Mouse (Mus musculus): ENCODE results near the gene Slc2a9. TPM values are rescaled to one million over a fixed set of nuclear protein-coding genes. Genes with fewer than 3 reads are reported as not detected.
A peak's percentile ranks its signal among the peaks of the same experiment; 100 is the strongest.
"Not testable (repeated sequence)": the region's sequence is repeated elsewhere in the genome, so short reads cannot be mapped to it uniquely, and the experiment has no call there.

Gene Slc2a9
- polyA plus RNA-seq, 1 experiment, result 1.4 TPM

GRCm38 (mm10) chr5:38483518-38484110 lies 19.3 kb downstream of the Slc2a9 start:
- H3K79me3 ChIP-seq (ENCODE audit: low read depth), result no peaks in the 10 kb centered on the region
- peaks cover 14% of the 10 kb centered on the region for H3K27me3 ChIP-seq (ENCODE audit: control insufficient read depth, insufficient read depth, insufficient read length)
- H3K36me3 ChIP-seq (ENCODE audit: control insufficient read depth, insufficient read depth), result no peaks in the 10 kb centered on the region
- H3ac ChIP-seq (ENCODE audit: control insufficient read depth, insufficient read length, low read depth), result no peak overlapping the region
- TF ChIP-seq MAX (IDR thresholded peaks at IDR 0.05) (no peak), USF1 (IDR thresholded peaks at IDR 0.05; ENCODE audit: low read depth) (no peak), FOSL1 (IDR thresholded peaks at IDR 0.05; ENCODE audit: insufficient read depth, low read length, poor library complexity, severe bottlenecking) (no peak), CEBPB (IDR thresholded peaks at IDR 0.05; ENCODE audit: low read depth) (no peak), CTCF (IDR thresholded peaks at IDR 0.05; ENCODE audit: control insufficient read depth, insufficient read depth, insufficient read length) (no peak), MYOD1 (IDR thresholded peaks at IDR 0.05; ENCODE audit: control insufficient read depth, insufficient read length, low read depth) (no peak), MYOG (IDR thresholded peaks at IDR 0.05; ENCODE audit: control insufficient read depth, extremely low read depth, insufficient read length) (no peak)
- no peak overlapping the region for H3K4me3 ChIP-seq (ENCODE audit: insufficient read depth, poor library complexity, severe bottlenecking)
- H3K79me2 ChIP-seq (ENCODE audit: control insufficient read depth, insufficient read depth), result no peaks in the 10 kb centered on the region

- Histone ChIP-seq H3K4me3 (ENCODE audit: insufficient read depth, poor library complexity, severe bottlenecking) (no peak overlapping the region), H3K79me2 (ENCODE audit: control insufficient read depth, insufficient read depth) (no peaks in the 10 kb centered on the region), H3K79me3 (ENCODE audit: low read depth) (no peaks in the 10 kb centered on the region), H3K36me3 (ENCODE audit: control insufficient read depth, insufficient read depth) (no peaks in the 10 kb centered on the region), H3K27me3 (ENCODE audit: control insufficient read depth, insufficient read depth, insufficient read length) (peaks cover 11% of the 10 kb centered on the region), H3ac (ENCODE audit: control insufficient read depth, insufficient read length, low read depth) (no peak overlapping the region)
- TF ChIP-seq MYOG (IDR thresholded peaks at IDR 0.05; ENCODE audit: control insufficient read depth, extremely low read depth, insufficient read length) (no peak), CTCF (IDR thresholded peaks at IDR 0.05; ENCODE audit: control insufficient read depth, insufficient read depth, insufficient read length) (no peak), MYOD1 (IDR thresholded peaks at IDR 0.05; ENCODE audit: control insufficient read depth, insufficient read length, low read depth) (no peak), CEBPB (IDR thresholded peaks at IDR 0.05; ENCODE audit: low read depth) (no peak), FOSL1 (IDR thresholded peaks at IDR 0.05; ENCODE audit: insufficient read depth, low read length, poor library complexity, severe bottlenecking) (no peak), MAX (IDR thresholded peaks at IDR 0.05) (no peak), USF1 (IDR thresholded peaks at IDR 0.05; ENCODE audit: low read depth) (no peak)
Measured at GRCm38 (mm10) chr5:38480822-38481707, 21.9 kb downstream of the Slc2a9 start.

- Histone ChIP-seq H3ac (ENCODE audit: control insufficient read depth, insufficient read length, low read depth) (peak overlapping the region; percentile 29), H3K36me3 (ENCODE audit: control insufficient read depth, insufficient read depth) (no peaks in the 10 kb centered on the region), H3K79me2 (ENCODE audit: control insufficient read depth, insufficient read depth) (no peaks in the 10 kb centered on the region), H3K79me3 (ENCODE audit: low read depth) (no peaks in the 10 kb centered on the region), H3K4me3 (ENCODE audit: insufficient read depth, poor library complexity, severe bottlenecking) (peak overlapping the region; percentile 12), H3K27me3 (ENCODE audit: control insufficient read depth, insufficient read depth, insufficient read length) (peaks cover 9% of the 10 kb centered on the region)
- TF ChIP-seq MYOG (IDR thresholded peaks at IDR 0.05; ENCODE audit: control insufficient read depth, extremely low read depth, insufficient read length) (no peak), FOSL1 (IDR thresholded peaks at IDR 0.05; ENCODE audit: insufficient read depth, low read length, poor library complexity, severe bottlenecking) (no peak), CTCF (IDR thresholded peaks at IDR 0.05; ENCODE audit: control insufficient read depth, insufficient read depth, insufficient read length) (no peak), MAX (IDR thresholded peaks at IDR 0.05) (peak; percentile 37), MYOD1 (IDR thresholded peaks at IDR 0.05; ENCODE audit: control insufficient read depth, insufficient read length, low read depth) (no peak), CEBPB (IDR thresholded peaks at IDR 0.05; ENCODE audit: low read depth) (no peak)
Measured at GRCm38 (mm10) chr5:38479908-38480725, 22.8 kb downstream of the Slc2a9 start.

- not testable (repeated sequence) for H3K36me3 ChIP-seq (ENCODE audit: control insufficient read depth, insufficient read depth); H3K4me3 ChIP-seq (ENCODE audit: insufficient read depth, poor library complexity, severe bottlenecking); H3ac ChIP-seq (ENCODE audit: control insufficient read depth, insufficient read length, low read depth); H3K79me2 ChIP-seq (ENCODE audit: control insufficient read depth, insufficient read depth); H3K27me3 ChIP-seq (ENCODE audit: control insufficient read depth, insufficient read depth, insufficient read length); H3K79me3 ChIP-seq (ENCODE audit: low read depth)
Measured at GRCm38 (mm10) chr5:38479545-38479907, 23.4 kb downstream of the Slc2a9 start.

GRCm38 (mm10) chr5:38479027-38479426 lies 23.9 kb downstream of the Slc2a9 start:
- Histone ChIP-seq H3K27me3 (ENCODE audit: control insufficient read depth, insufficient read depth, insufficient read length) (peaks cover 9% of the 10 kb centered on the region), H3K36me3 (ENCODE audit: control insufficient read depth, insufficient read depth) (no peaks in the 10 kb centered on the region), H3K4me3 (ENCODE audit: insufficient read depth, poor library complexity, severe bottlenecking) (no peak overlapping the region), H3K79me3 (ENCODE audit: low read depth) (no peaks in the 10 kb centered on the region), H3ac (ENCODE audit: control insufficient read depth, insufficient read length, low read depth) (no peak overlapping the region), H3K79me2 (ENCODE audit: control insufficient read depth, insufficient read depth) (no peaks in the 10 kb centered on the region)
- TF ChIP-seq CTCF (IDR thresholded peaks at IDR 0.05; ENCODE audit: control insufficient read depth, insufficient read depth, insufficient read length) (no peak), USF1 (IDR thresholded peaks at IDR 0.05; ENCODE audit: low read depth) (no peak), MYOD1 (IDR thresholded peaks at IDR 0.05; ENCODE audit: control insufficient read depth, insufficient read length, low read depth) (no peak), MAX (IDR thresholded peaks at IDR 0.05) (no peak), CEBPB (IDR thresholded peaks at IDR 0.05; ENCODE audit: low read depth) (no peak)
